Mouse (Mus musculus) stomach, postnatal 0 days (tissue): Measurements from ENCODE around the gene Lix1l.
"Not testable (repeated sequence)": the region's sequence is repeated elsewhere in the genome, so short reads cannot be mapped to it uniquely, and the experiment has no call there.

Experiments
- CTCF ChIP-seq: IDR thresholded peaks from 2 replicates; pipeline ENCODE4 v1.5.1; 2016; ENCODE audit warnings: antibody characterized with exemption, low read depth, mild to moderate bottlenecking, moderate library complexity
- EP300 ChIP-seq: optimal IDR thresholded peaks from 2 replicates; pipeline ENCODE3; 2016; ENCODE audit warnings: antibody characterized with exemption

GRCm38 (mm10) chr3:96665732-96666363 is 64.9 kb downstream of the Lix1l start:
- not testable (repeated sequence) for TF ChIP-seq CTCF, EP300
